In genomic region chr5:43113405-43114119, GRCm38 (mm10) we compare ENCODE assay signal across 13 mouse cellular contexts.
A peak's percentile ranks its signal among the peaks of the same experiment; 100 is the strongest.
DNase-seq lines count a peak whose midpoint lies in the region; ATAC-seq and TF ChIP-seq lines count a peak whose summit lies in the region.
"Had no signal": no experiment of that assay in that cellular context is flagged by ENCODE, and none has a peak within 500 bp of the region (broad histone marks: within the 10 kb centered on the region; RNA-seq: fewer than 3 reads in every experiment).

No protein-coding gene starts in this region.

- no peak overlapping the region for H3K27ac ChIP-seq in liver, adult 2 months (replicated peaks; ENCODE audit: insufficient read depth, low read depth, low read length)
- no peak overlapping the region for H3K27ac ChIP-seq in liver, embryonic 11.5 days (ENCODE audit: low read depth, low read length)
- no peak overlapping the region for H3K27ac ChIP-seq in kidney, embryonic 14.5 days (ENCODE audit: low read depth, low read length)
- H3K27ac ChIP-seq: liver, embryonic 13.5 days had no signal

- H3K4me1 ChIP-seq in liver, adult 2 months (ENCODE audit: control insufficient read depth, insufficient read depth, low read length), result no peaks in the 10 kb centered on the region; the same call in 1 of the 2 replicates
- no peaks in the 10 kb centered on the region for H3K4me1 ChIP-seq in liver, embryonic 11.5 days (replicated peaks; ENCODE audit: control insufficient read depth, insufficient read depth, low read length)
- H3K4me1 ChIP-seq in kidney, embryonic 14.5 days (ENCODE audit: control insufficient read depth, insufficient read depth, low read length), result no peaks in the 10 kb centered on the region
- H3K4me1 ChIP-seq: liver, embryonic 13.5 days had no signal

- TF ChIP-seq POLR2A in liver, adult 2 months (IDR thresholded peaks at IDR 0.05; ENCODE audit: extremely low read depth, insufficient read depth, low read length), result no peak

- no peaks in the 10 kb centered on the region for H3K79me2 ChIP-seq in liver, adult 2 months (ENCODE audit: control insufficient read depth, insufficient read depth, low read length)

- ATAC-seq in liver, embryonic 11.5 days (replicated peaks; ENCODE audit: low FRiP score), result no peak
- ATAC-seq in CD4-positive, CD25-positive, alpha-beta regulatory T cell, adult 4 months, result peak; percentile 49
- no peak for ATAC-seq in kidney, embryonic 14.5 days (ENCODE audit: low FRiP score, low TSS enrichment)
- ATAC-seq: forebrain, embryonic 14.5 days had no signal

- 73% methylated on average over 12 of the region's 12 CpGs for WGBS in liver, adult 2 months
- WGBS in liver, embryonic 11.5 days, result 71% methylated on average over 12 of the region's 12 CpGs
- 70% methylated on average over 12 of the region's 12 CpGs for WGBS in kidney, embryonic 14.5 days

- no peaks in the 10 kb centered on the region for H3K9me3 ChIP-seq in liver, embryonic 11.5 days (ENCODE audit: control insufficient read depth, low read length)
- H3K9me3 ChIP-seq in kidney, embryonic 14.5 days (ENCODE audit: control insufficient read depth, low read length), result no peaks in the 10 kb centered on the region
- H3K9me3 ChIP-seq: liver, embryonic 13.5 days had no signal

- DNase-seq in liver, adult 2 months (ENCODE audit: extremely low read depth, low read depth, low spot score), result peak; percentile 31
- no peak for DNase-seq in liver, embryonic 11.5 days (ENCODE audit: low spot score)
- DNase-seq in R1 (ENCODE audit: low read depth, low spot score), result peak; percentile 74
- peak; percentile 7 for DNase-seq in adrenal gland, postnatal 25 days
- no peak for DNase-seq in left cerebral cortex, adult 9 months (ENCODE audit: low spot score in 2 of 2)
- DNase-seq: kidney, postnatal 10 days; layer of hippocampus, adult 9-11 months; liver, embryonic 13.5 days; midbrain, embryonic 14.5 days; right cerebral cortex, postnatal 14 days had no signal

- H3K4me2 ChIP-seq in liver, embryonic 11.5 days, result no peak overlapping the region
- no peak overlapping the region for H3K4me2 ChIP-seq in kidney, embryonic 14.5 days (replicated peaks; ENCODE audit: low read depth, low read length)
- H3K4me2 ChIP-seq: liver, embryonic 13.5 days had no signal

- no peaks in the 10 kb centered on the region for H3K27me3 ChIP-seq in liver, adult 2 months (ENCODE audit: control insufficient read depth, insufficient read depth, low read length)
- H3K27me3 ChIP-seq in liver, embryonic 11.5 days (replicated peaks; ENCODE audit: control insufficient read depth, insufficient read depth, low read length), result no peaks in the 10 kb centered on the region
- no peaks in the 10 kb centered on the region for H3K27me3 ChIP-seq in kidney, embryonic 14.5 days (ENCODE audit: control insufficient read depth, insufficient read depth, low read length)
- H3K27me3 ChIP-seq: liver, embryonic 13.5 days had no signal

- no peak overlapping the region for H3K9ac ChIP-seq in liver, adult 2 months (ENCODE audit: low read depth, low read length)
- no peak overlapping the region for H3K9ac ChIP-seq in liver, embryonic 11.5 days (ENCODE audit: low read depth, low read length)
- no peak overlapping the region for H3K9ac ChIP-seq in kidney, embryonic 14.5 days (ENCODE audit: low read depth, low read length)
- H3K9ac ChIP-seq: liver, embryonic 13.5 days had no signal

- TF ChIP-seq CTCF in liver, adult 2 months (IDR thresholded peaks at IDR 0.05; ENCODE audit: low read depth, low read length), result no peak

- H3K36me3 ChIP-seq in liver, adult 2 months (ENCODE audit: control insufficient read depth, insufficient read depth, low read length), result no peaks in the 10 kb centered on the region
- no peaks in the 10 kb centered on the region for H3K36me3 ChIP-seq in liver, embryonic 11.5 days (ENCODE audit: control insufficient read depth, insufficient read depth, low read length)
- H3K36me3 ChIP-seq in kidney, embryonic 14.5 days (ENCODE audit: control insufficient read depth, insufficient read depth, low read length), result no peaks in the 10 kb centered on the region
- H3K36me3 ChIP-seq: liver, embryonic 13.5 days had no signal

- H3K4me3 ChIP-seq in liver, adult 2 months (ENCODE audit: insufficient read depth, low read depth, low read length), result no peak overlapping the region
- no peak overlapping the region for H3K4me3 ChIP-seq in liver, embryonic 11.5 days (ENCODE audit: low read depth, low read length)
- H3K4me3 ChIP-seq in kidney, embryonic 14.5 days (ENCODE audit: low read length), result no peak overlapping the region
- H3K4me3 ChIP-seq: liver, embryonic 13.5 days had no signal

Comparison
In these comparisons a context has a peak if more than half of its experiments do, and no peak if none do; other contexts are left out.
1. DNase-seq: peak in liver, adult 2 months (single experiment), R1 (single experiment) and adrenal gland, postnatal 25 days (single experiment); none in liver, embryonic 11.5 days (single experiment) and left cerebral cortex, adult 9 months (0 of 2).